Mouse (Mus musculus): ENCODE measurements around the gene Cd2ap. TPM values are rescaled to one million over a fixed set of nuclear protein-coding genes. Genes with fewer than 3 reads are reported as not detected.

Cd2ap gene
- 100 to 1,000 TPM; 124 to 138 TPM for total RNA-seq (2023)

DNA sequence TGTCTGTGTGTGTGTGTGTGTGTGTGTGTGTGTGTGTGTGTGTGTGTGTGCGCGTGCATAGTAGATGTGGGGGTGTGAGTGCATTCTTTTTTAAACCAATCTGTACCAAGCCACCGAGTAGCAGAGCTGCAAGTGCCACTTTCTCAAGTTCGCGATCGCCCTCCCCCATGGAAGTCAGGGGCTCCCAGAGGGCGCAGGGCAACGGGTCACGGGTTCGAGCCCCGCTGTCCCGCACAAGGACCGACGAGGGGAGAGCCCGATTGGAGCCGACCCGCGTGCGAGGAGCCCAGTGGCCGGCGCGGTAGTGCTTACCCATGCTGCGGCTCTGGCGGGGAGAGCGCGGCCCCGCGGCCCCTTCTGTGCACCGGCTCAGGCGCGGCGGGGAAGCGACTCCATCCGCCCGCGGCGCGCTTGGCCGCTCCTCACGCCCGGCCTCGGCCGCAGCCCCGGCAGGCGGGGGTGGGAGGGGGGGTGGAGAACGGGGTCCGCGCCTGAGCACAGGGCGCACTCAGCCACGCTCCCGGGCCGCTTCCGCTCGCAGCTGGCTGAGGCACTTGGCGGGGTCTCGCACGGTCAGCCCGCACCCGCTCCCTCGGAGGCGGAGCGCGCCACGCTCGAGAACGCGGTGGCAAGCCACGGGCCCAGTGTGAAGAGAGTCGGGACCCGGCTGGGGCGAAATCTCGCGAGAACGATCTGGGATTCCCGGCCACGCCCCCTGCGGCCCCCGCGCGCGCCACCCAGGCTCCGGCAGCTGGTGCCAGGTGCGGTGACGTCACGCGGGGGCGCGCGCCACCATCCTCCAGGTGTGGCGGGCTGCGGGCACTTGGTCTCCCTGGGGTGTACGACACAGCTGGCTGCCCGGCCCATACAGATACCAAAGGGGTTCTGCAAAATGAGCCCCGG is at the start of gene Cd2ap:
Cd2ap (minus strand) TSS at position 665 of the 903 bp plus-strand sequence.

Other genes starting within 250 kb of the Cd2ap start
- gene Adgrf4, start 184.4 kb downstream of the Cd2ap start, total RNA-seq (2023) = not detected
- not detected for gene Adgrf2, start 134.5 kb downstream of the Cd2ap start, total RNA-seq (2023)
- gene Tnfrsf21, start 139.9 kb upstream of the Cd2ap start, total RNA-seq (2023) = 100 to 1,000 TPM; 239 to 247 TPM